Comparison of ENCODE assay signal across 22 mouse cellular contexts in genomic region chr14:97395750-97396377, GRCm38 (mm10).
A peak's percentile ranks its signal among the peaks of the same experiment; 100 is the strongest.
DNase-seq lines count a peak whose midpoint lies in the region; ATAC-seq and TF ChIP-seq lines count a peak whose summit lies in the region.
"Had no signal": no experiment of that assay in that cellular context is flagged by ENCODE, and none has a peak within 500 bp of the region (broad histone marks: within the 10 kb centered on the region; RNA-seq: fewer than 3 reads in every experiment).

No protein-coding gene starts in this region.

- H3K4me2 ChIP-seq in hindbrain, embryonic 11.5 days (replicated peaks; ENCODE audit: low read depth, low read length), result no peak overlapping the region
- no peak overlapping the region; the same call in 1 of the 2 replicates for H3K4me2 ChIP-seq in neural tube, embryonic 12.5 days (replicated peaks)
- H3K4me2 ChIP-seq in forebrain, embryonic 16.5 days (ENCODE audit: low read length), result peak overlapping the region; percentile 24
- H3K4me2 ChIP-seq in lung, postnatal 0 days (replicated peaks; ENCODE audit: low read depth, low read length), result no peak overlapping the region
- H3K4me2 ChIP-seq: embryonic facial prominence, embryonic 13.5 days; hindbrain, embryonic 15.5 days; kidney, embryonic 15.5 days; limb, embryonic 15.5 days; liver, embryonic 15.5 days had no signal

- H3K9ac ChIP-seq in hindbrain, embryonic 11.5 days (ENCODE audit: low read depth, low read length), result no peak overlapping the region
- H3K9ac ChIP-seq in neural tube, embryonic 12.5 days, result no peak overlapping the region
- H3K9ac ChIP-seq in forebrain, embryonic 16.5 days (replicated peaks; ENCODE audit: low read depth, low read length), result no peak overlapping the region
- no peak overlapping the region for H3K9ac ChIP-seq in lung, postnatal 0 days (replicated peaks; ENCODE audit: low read depth)
- H3K9ac ChIP-seq: embryonic facial prominence, embryonic 13.5 days; hindbrain, embryonic 15.5 days; kidney, embryonic 15.5 days; limb, embryonic 15.5 days; liver, embryonic 15.5 days had no signal

- H3K9me3 ChIP-seq in hindbrain, embryonic 11.5 days (ENCODE audit: control insufficient read depth, low read length), result no peaks in the 10 kb centered on the region
- H3K9me3 ChIP-seq in hindbrain, embryonic 10.5 days, result no peaks in the 10 kb centered on the region
- H3K9me3 ChIP-seq in neural tube, embryonic 12.5 days, result no peaks in the 10 kb centered on the region
- no peaks in the 10 kb centered on the region for H3K9me3 ChIP-seq in forebrain, embryonic 16.5 days (ENCODE audit: control insufficient read depth, low read length)
- H3K9me3 ChIP-seq in lung, postnatal 0 days (ENCODE audit: low read length), result no peaks in the 10 kb centered on the region
- H3K9me3 ChIP-seq: embryonic facial prominence, embryonic 13.5 days; heart, embryonic 10.5 days; hindbrain, embryonic 15.5 days; kidney, embryonic 15.5 days; limb, embryonic 15.5 days; liver, embryonic 15.5 days had no signal

- no peaks in the 10 kb centered on the region for H3K36me3 ChIP-seq in hindbrain, embryonic 11.5 days (ENCODE audit: control insufficient read depth, insufficient read depth, low read length)
- no peaks in the 10 kb centered on the region for H3K36me3 ChIP-seq in hindbrain, embryonic 10.5 days
- H3K36me3 ChIP-seq in neural tube, embryonic 12.5 days, result no peaks in the 10 kb centered on the region
- H3K36me3 ChIP-seq in forebrain, embryonic 16.5 days (ENCODE audit: control insufficient read depth, insufficient read depth), result no peaks in the 10 kb centered on the region
- no peaks in the 10 kb centered on the region for H3K36me3 ChIP-seq in lung, postnatal 0 days (ENCODE audit: insufficient read depth, low read length)
- H3K36me3 ChIP-seq: embryonic facial prominence, embryonic 13.5 days; heart, embryonic 10.5 days; hindbrain, embryonic 15.5 days; kidney, embryonic 15.5 days; limb, embryonic 15.5 days; liver, embryonic 15.5 days had no signal

- no peak overlapping the region for H3K4me3 ChIP-seq in hindbrain, embryonic 11.5 days (ENCODE audit: low read depth, low read length)
- no peak overlapping the region for H3K4me3 ChIP-seq in hindbrain, embryonic 10.5 days
- no peak overlapping the region for H3K4me3 ChIP-seq in neural tube, embryonic 12.5 days
- no peak overlapping the region for H3K4me3 ChIP-seq in forebrain, embryonic 16.5 days (replicated peaks; ENCODE audit: low read length)
- H3K4me3 ChIP-seq in lung, postnatal 0 days (ENCODE audit: low read depth, low read length), result no peak overlapping the region
- H3K4me3 ChIP-seq: embryonic facial prominence, embryonic 13.5 days; heart, embryonic 10.5 days; hindbrain, embryonic 15.5 days; kidney, embryonic 15.5 days; limb, embryonic 15.5 days; liver, embryonic 15.5 days had no signal

- no peaks in the 10 kb centered on the region for H3K27me3 ChIP-seq in hindbrain, embryonic 11.5 days (ENCODE audit: control insufficient read depth, insufficient read depth, low read length)
- H3K27me3 ChIP-seq in hindbrain, embryonic 10.5 days (ENCODE audit: insufficient read depth, poor library complexity, severe bottlenecking), result no peaks in the 10 kb centered on the region
- no peaks in the 10 kb centered on the region for H3K27me3 ChIP-seq in neural tube, embryonic 12.5 days (replicated peaks)
- no peaks in the 10 kb centered on the region for H3K27me3 ChIP-seq in forebrain, embryonic 16.5 days (replicated peaks; ENCODE audit: control insufficient read depth, insufficient read depth, low read length)
- H3K27me3 ChIP-seq in lung, postnatal 0 days (replicated peaks; ENCODE audit: insufficient read depth, low read length), result no peaks in the 10 kb centered on the region
- H3K27me3 ChIP-seq: CH12.LX; embryonic facial prominence, embryonic 13.5 days; hindbrain, embryonic 15.5 days; kidney, embryonic 15.5 days; limb, embryonic 15.5 days; liver, embryonic 15.5 days had no signal

- TF ChIP-seq CTCF in lung, postnatal 0 days (IDR thresholded peaks at IDR 0.05), result no peak

- no peak for TF ChIP-seq EP300 in lung, postnatal 0 days (IDR thresholded peaks at IDR 0.05)

- peak; percentile 90 for ATAC-seq in hindbrain, embryonic 11.5 days (ENCODE audit: low FRiP score)
- peak; percentile 86 for ATAC-seq in neural tube, embryonic 12.5 days (ENCODE audit: low FRiP score, low read depth)
- ATAC-seq in forebrain, embryonic 16.5 days, result peak; percentile 97
- no peak for ATAC-seq in lung, postnatal 0 days
- ATAC-seq: intestine, embryonic 16.5 days had no signal

- DNase-seq in hindbrain, embryonic 11.5 days (ENCODE audit: low spot score), result peak; percentile 8
- DNase-seq in hindbrain, embryonic 10.5 days (ENCODE audit: low spot score), result no peak
- no peak for DNase-seq in neural tube, embryonic 10.5 days (ENCODE audit: extremely low spot score, low spot score)
- DNase-seq in retina, postnatal 1 day, result peak; percentile 34
- no peak for DNase-seq in lung, postnatal 0 days (ENCODE audit: low spot score)
- DNase-seq in adrenal gland, postnatal 36 days, result no peak
- DNase-seq: adrenal gland, postnatal 25 days; cerebellum, adult 2 months; cerebellum, postnatal 36 days; gastrocnemius, postnatal 36 days; kidney, postnatal 4 days; thymus, postnatal 25 days had no signal

- no peaks in the 10 kb centered on the region for H3K4me1 ChIP-seq in hindbrain, embryonic 11.5 days (replicated peaks; ENCODE audit: control insufficient read depth, insufficient read depth, low read length)
- 0 out of 2 replicates have a peak, but pooled peaks cover 5% of the 10 kb centered on the region for H3K4me1 ChIP-seq in hindbrain, embryonic 10.5 days (replicated peaks)
- no peaks in the 10 kb centered on the region for H3K4me1 ChIP-seq in neural tube, embryonic 12.5 days
- peaks cover 6% of the 10 kb centered on the region for H3K4me1 ChIP-seq in forebrain, embryonic 16.5 days (replicated peaks; ENCODE audit: control insufficient read depth, insufficient read depth, low read length)
- no peaks in the 10 kb centered on the region for H3K4me1 ChIP-seq in lung, postnatal 0 days (ENCODE audit: insufficient read depth, low read depth, low read length)
- H3K4me1 ChIP-seq: embryonic facial prominence, embryonic 13.5 days; heart, embryonic 10.5 days; hindbrain, embryonic 15.5 days; kidney, embryonic 15.5 days; limb, embryonic 15.5 days; liver, embryonic 15.5 days had no signal

- 68% methylated on average over 7 of the region's 7 CpGs for WGBS in hindbrain, embryonic 11.5 days
- 79% methylated on average over 7 of the region's 7 CpGs for WGBS in hindbrain, embryonic 10.5 days
- whole genome bisulfite sequencing in neural tube, embryonic 12.5 days, result 53% methylated on average over 7 of the region's 7 CpGs
- WGBS in forebrain, embryonic 16.5 days, result 15% methylated on average over 7 of the region's 7 CpGs
- WGBS in lung, postnatal 0 days, result 83% methylated on average over 7 of the region's 7 CpGs

- no peak overlapping the region for H3K27ac ChIP-seq in hindbrain, embryonic 11.5 days (ENCODE audit: low read depth, low read length)
- no peak overlapping the region for H3K27ac ChIP-seq in hindbrain, embryonic 10.5 days
- no peak overlapping the region for H3K27ac ChIP-seq in neural tube, embryonic 12.5 days
- H3K27ac ChIP-seq in forebrain, embryonic 16.5 days (ENCODE audit: low read length), result no peak overlapping the region
- H3K27ac ChIP-seq in lung, postnatal 0 days (ENCODE audit: low read length), result no peak overlapping the region
- H3K27ac ChIP-seq: embryonic facial prominence, embryonic 13.5 days; heart, embryonic 10.5 days; hindbrain, embryonic 15.5 days; kidney, embryonic 15.5 days; limb, embryonic 15.5 days; liver, embryonic 15.5 days had no signal

Comparison
In these comparisons a context has a peak if more than half of its experiments do, and no peak if none do; other contexts are left out.
1. DNase-seq: peak in hindbrain, embryonic 11.5 days (single experiment) and retina, postnatal 1 day (single experiment); none in hindbrain, embryonic 10.5 days (single experiment), neural tube, embryonic 10.5 days (single experiment), lung, postnatal 0 days (single experiment) and adrenal gland, postnatal 36 days (0 of 2).